Mouse (Mus musculus): Measurements from ENCODE around the gene Tsc22d1. TPM values are rescaled to one million over a fixed set of nuclear protein-coding genes. Genes with fewer than 3 reads are reported as not detected.

Tsc22d1 gene
- total and polyA plus RNA-seq, 2 experiments from 2014 or later, result 574 to 603 TPM

- Histone ChIP-seq H3K9me3 (ENCODE audit: low read length) (no peaks in the 10 kb centered on the region), H3K36me3 (ENCODE audit: insufficient read depth, low read length) (peaks cover 4% of the 10 kb centered on the region; the same call in 1 of the 2 replicates), H3K27me3 (ENCODE audit: insufficient read depth, low read length) (no peaks in the 10 kb centered on the region), H3K4me2 (ENCODE audit: low read depth, low read length, poor library complexity, severe bottlenecking) (no peak overlapping the region), H3K4me1 (ENCODE audit: insufficient read depth, low read length) (0 out of 2 replicates have a peak, but pooled peaks cover 6% of the 10 kb centered on the region), H3K9ac (replicated peaks; ENCODE audit: low read length, poor library complexity, severe bottlenecking) (no peak overlapping the region), H3K4me3 (ENCODE audit: low read depth, low read length) (no peak overlapping the region), H3K27ac (ENCODE audit: low read depth, low read length) (peak overlapping the region; percentile 4; the same call in 1 of the 2 replicates)
- no peak for TF ChIP-seq CTCF (IDR thresholded peaks at IDR 0.05)
- ATAC-seq (ENCODE audit: low FRiP score) (peak; percentile 73), DNase-seq (ENCODE audit: low spot score) (peak; percentile 60)
- WGBS, result 40% methylated on average over 20 of the region's 20 CpGs
These were observed 117.8 kb downstream of the Tsc22d1 start for GRCm38 (mm10) chr14:76532257-76533169.

DNA sequence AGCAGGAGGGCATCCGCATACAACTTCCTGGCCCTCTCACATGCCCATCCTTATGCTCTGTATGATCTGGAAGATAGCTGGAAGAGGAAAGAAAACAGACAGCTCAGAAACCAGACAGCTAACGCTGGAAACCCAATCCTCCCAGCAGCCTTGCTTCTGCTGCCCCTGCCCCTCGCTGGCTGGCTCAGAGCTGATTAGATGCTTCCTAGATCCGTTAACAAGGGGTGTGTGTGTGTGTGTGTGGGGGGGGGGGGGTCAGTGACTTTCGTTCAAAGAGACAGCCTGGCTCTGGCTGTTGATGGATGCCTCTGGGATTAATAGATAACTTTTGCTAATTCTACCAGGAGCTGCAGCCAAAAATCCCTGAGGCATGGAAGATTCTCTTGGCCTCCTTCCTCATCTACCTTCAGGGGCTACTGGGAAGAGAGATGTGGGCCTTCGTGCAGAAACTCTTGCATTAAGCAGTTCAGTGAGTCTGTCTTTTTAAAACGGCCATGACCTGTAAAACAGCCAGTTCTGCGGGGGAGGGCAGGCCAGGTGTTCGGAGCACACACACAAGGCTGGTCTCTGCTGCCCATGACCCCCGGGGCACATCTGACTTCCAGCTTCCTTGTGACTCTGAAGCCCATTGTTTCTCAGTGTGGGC is 118.5 kb downstream of the Tsc22d1 start:
- Histone ChIP-seq H3K27ac (ENCODE audit: low read depth, low read length) (peak overlapping the region; percentile 4; the same call in 1 of the 2 replicates), H3K9me3 (ENCODE audit: low read length) (no peaks in the 10 kb centered on the region), H3K9ac (replicated peaks; ENCODE audit: low read length, poor library complexity, severe bottlenecking) (0 out of 2 replicates have a peak overlapping the region, but pooled peaks have one; percentile 24), H3K4me2 (ENCODE audit: low read depth, low read length, poor library complexity, severe bottlenecking) (no peak overlapping the region), H3K36me3 (ENCODE audit: insufficient read depth, low read length) (peaks cover 4% of the 10 kb centered on the region; the same call in 1 of the 2 replicates), H3K4me1 (ENCODE audit: insufficient read depth, low read length) (0 out of 2 replicates have a peak, but pooled peaks cover 6% of the 10 kb centered on the region), H3K27me3 (ENCODE audit: insufficient read depth, low read length) (no peaks in the 10 kb centered on the region), H3K4me3 (ENCODE audit: low read depth, low read length) (no peak overlapping the region)
- peak; percentile 56 for DNase-seq (ENCODE audit: low spot score)
- TF ChIP-seq CTCF (IDR thresholded peaks at IDR 0.05), result no peak
- no peak for ATAC-seq (ENCODE audit: low FRiP score)
- WGBS, result 19% methylated on average over 10 of the region's 10 CpGs

- 96% methylated on average over 1 of the region's 1 CpGs for WGBS
- DNase-seq (ENCODE audit: low spot score), result no peak
These were observed 120.3 kb downstream of the Tsc22d1 start for GRCm38 (mm10) chr14:76535096-76535495.

DNA sequence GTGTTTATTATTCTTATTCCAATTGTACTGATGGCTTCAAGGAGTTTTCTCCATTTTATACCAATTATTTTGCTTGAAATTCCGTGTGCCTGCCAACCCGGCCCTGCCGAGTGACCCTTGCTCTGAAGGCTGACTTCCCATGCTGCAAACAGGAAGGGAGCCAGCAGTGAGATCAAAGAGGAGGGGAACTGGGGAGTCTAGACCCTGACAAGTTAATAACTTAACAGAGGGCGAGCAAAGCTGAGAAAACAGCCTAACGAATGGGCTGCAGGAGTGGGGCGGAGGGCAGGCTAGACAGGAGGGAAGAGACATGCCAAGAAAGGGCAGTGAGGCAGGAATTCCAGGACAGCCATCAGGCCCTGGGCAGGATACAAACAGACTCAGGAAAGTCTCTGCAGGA is 122.2 kb downstream of the Tsc22d1 start:
- Histone ChIP-seq H3K4me3 (ENCODE audit: low read depth, low read length) (no peak overlapping the region), H3K9ac (replicated peaks; ENCODE audit: low read length, poor library complexity, severe bottlenecking) (no peak overlapping the region), H3K27ac (ENCODE audit: low read depth, low read length) (no peak overlapping the region), H3K9me3 (ENCODE audit: low read length) (no peaks in the 10 kb centered on the region), H3K27me3 (ENCODE audit: insufficient read depth, low read length) (no peaks in the 10 kb centered on the region), H3K4me1 (ENCODE audit: insufficient read depth, low read length) (0 out of 2 replicates have a peak, but pooled peaks cover 3% of the 10 kb centered on the region), H3K4me2 (ENCODE audit: low read depth, low read length, poor library complexity, severe bottlenecking) (no peak overlapping the region), H3K36me3 (ENCODE audit: insufficient read depth, low read length) (peaks cover 5% of the 10 kb centered on the region; the same call in 1 of the 2 replicates)
- ATAC-seq (ENCODE audit: low FRiP score) (no peak), DNase-seq (ENCODE audit: low spot score) (no peak)
- no peak for TF ChIP-seq CTCF (IDR thresholded peaks at IDR 0.05)
- 34% methylated on average over 6 of the region's 6 CpGs for WGBS

More at GRCm38 (mm10) chr14:76535096-76535495, 120.3 kb downstream of the Tsc22d1 start:
- Histone ChIP-seq H3K9ac (replicated peaks; ENCODE audit: low read length, poor library complexity, severe bottlenecking) (no peak overlapping the region), H3K27me3 (ENCODE audit: insufficient read depth, low read length) (no peaks in the 10 kb centered on the region), H3K9me3 (ENCODE audit: low read length) (no peaks in the 10 kb centered on the region), H3K4me3 (ENCODE audit: low read depth, low read length) (no peak overlapping the region), H3K4me2 (ENCODE audit: low read depth, low read length, poor library complexity, severe bottlenecking) (no peak overlapping the region), H3K36me3 (ENCODE audit: insufficient read depth, low read length) (peaks cover 10% of the 10 kb centered on the region; the same call in 1 of the 2 replicates), H3K4me1 (ENCODE audit: insufficient read depth, low read length) (0 out of 2 replicates have a peak, but pooled peaks cover 3% of the 10 kb centered on the region), H3K27ac (ENCODE audit: low read depth, low read length) (no peak overlapping the region)
- no peak for TF ChIP-seq CTCF (IDR thresholded peaks at IDR 0.05)
- ATAC-seq (ENCODE audit: low FRiP score), result no peak

DNA sequence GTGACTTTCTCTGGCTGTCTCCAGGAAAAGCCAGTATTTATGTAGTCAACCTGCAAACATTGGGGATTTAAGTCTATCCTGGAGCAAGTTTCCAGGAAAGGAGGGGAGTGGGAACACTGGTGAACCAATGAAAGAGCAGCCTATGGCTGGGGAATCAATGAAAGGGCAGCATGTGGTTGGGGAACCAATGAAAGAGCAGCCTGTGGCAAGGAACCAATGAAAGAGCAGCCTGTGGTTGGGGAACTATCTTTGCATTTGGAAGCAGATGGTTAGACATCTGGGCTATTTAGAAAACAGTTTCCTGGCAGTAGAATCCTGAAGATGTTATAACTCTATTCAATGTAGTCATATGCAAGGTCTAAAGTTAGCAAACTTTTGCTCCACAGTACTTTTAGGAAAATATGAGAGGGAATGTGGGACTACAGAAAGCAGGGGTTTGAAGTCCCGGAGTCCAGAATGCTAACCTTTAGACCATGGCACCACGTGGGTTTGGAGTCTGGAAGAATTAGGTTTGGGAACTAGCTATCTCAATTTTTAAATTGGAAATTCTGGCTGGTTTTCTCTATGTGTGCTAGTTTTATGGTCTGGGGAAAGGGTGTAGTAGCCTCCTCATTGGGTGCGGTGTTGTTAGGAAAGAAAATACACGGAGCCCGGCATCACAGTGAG is 125.4 kb downstream of the Tsc22d1 start:
- TF ChIP-seq CTCF (IDR thresholded peaks at IDR 0.05), result no peak
- H3K27ac ChIP-seq (ENCODE audit: low read depth, low read length), result no peak overlapping the region
- no peaks in the 10 kb centered on the region for H3K27me3 ChIP-seq (ENCODE audit: insufficient read depth, low read length)
- H3K36me3 ChIP-seq (ENCODE audit: insufficient read depth, low read length), result peaks cover 5% of the 10 kb centered on the region; the same call in 1 of the 2 replicates
- H3K4me1 ChIP-seq (ENCODE audit: insufficient read depth, low read length), result no peaks in the 10 kb centered on the region
- H3K9ac ChIP-seq (replicated peaks; ENCODE audit: low read length, poor library complexity, severe bottlenecking), result no peak overlapping the region
- no peak for DNase-seq (ENCODE audit: low spot score)
- ATAC-seq (ENCODE audit: low FRiP score), result no peak
- no peak overlapping the region for H3K4me2 ChIP-seq (ENCODE audit: low read depth, low read length, poor library complexity, severe bottlenecking)
- WGBS, result 93% methylated on average over 5 of the region's 5 CpGs
- no peaks in the 10 kb centered on the region for H3K9me3 ChIP-seq (ENCODE audit: low read length)
- H3K4me3 ChIP-seq (ENCODE audit: low read depth, low read length), result no peak overlapping the region

Measured in midbrain, postnatal 0 days (tissue).